Mouse (Mus musculus): ENCODE measurements around the gene Epo. TPM values are rescaled to one million over a fixed set of nuclear protein-coding genes. Genes with fewer than 3 reads are reported as not detected.
A peak's percentile ranks its signal among the peaks of the same experiment; 100 is the strongest.

Epo gene
- polyA plus RNA-seq, 1 experiment from 2014 or later, result not detected

DNA sequence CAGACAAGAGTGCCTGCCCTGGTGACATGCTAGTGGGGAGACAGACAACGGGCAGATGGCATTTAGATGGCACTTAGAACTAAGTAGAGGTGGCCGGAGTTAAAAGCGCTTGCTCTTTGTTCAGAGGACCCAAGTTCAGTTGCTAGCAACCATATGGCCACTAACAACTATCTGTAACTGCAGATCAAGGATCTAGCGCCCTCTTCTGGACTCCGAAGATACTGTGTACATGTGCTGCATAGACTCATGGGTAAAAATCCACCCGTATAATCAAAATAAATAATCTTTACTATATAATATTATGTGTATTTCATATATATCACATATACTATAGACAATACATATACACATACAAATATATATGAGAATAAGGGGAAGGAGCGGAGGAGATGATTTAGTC lies 45.4 kb downstream of the Epo start:
- Histone ChIP-seq H3K4me2 (replicated peaks) (no peak overlapping the region), H3K27me3 (peaks cover 24% of the 10 kb centered on the region), H3K4me3 (no peak overlapping the region), H3K27ac (replicated peaks) (no peak overlapping the region), H3K36me3 (no peaks in the 10 kb centered on the region), H3K4me1 (peaks cover 15% of the 10 kb centered on the region), H3K9ac (replicated peaks) (no peak overlapping the region), H3K9me3 (no peaks in the 10 kb centered on the region)
- ATAC-seq (ENCODE audit: low FRiP score, low read depth), result no peak
- 84% methylated on average over 7 of the region's 7 CpGs for WGBS

DNA sequence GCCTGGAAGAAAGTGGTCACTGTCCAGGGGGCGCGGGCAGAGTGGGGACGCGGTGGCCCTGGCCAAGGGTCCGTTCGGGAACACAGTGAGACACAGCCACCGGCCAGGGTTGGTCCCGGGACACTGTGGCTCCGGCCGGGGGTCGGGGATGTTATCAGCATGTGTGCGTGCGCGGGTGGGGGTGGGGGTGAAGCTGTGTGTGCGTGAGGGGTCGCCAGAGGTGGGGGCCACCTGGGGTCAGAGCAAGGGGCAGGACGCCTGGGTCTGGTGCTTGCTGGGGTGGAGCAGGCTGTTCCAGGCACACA lies 47.2 kb downstream of the Epo start:
- peaks cover 15% of the 10 kb centered on the region for H3K4me1 ChIP-seq
- H3K27me3 ChIP-seq, result peaks cover 24% of the 10 kb centered on the region
- H3K9me3 ChIP-seq, result no peaks in the 10 kb centered on the region
- peak overlapping the region; percentile 54 for H3K9ac ChIP-seq (replicated peaks)
- H3K36me3 ChIP-seq, result no peaks in the 10 kb centered on the region
- no peak for ATAC-seq (ENCODE audit: low FRiP score, low read depth)
- peak overlapping the region; percentile 63 for H3K4me2 ChIP-seq (replicated peaks)
- peak overlapping the region; percentile 36 for H3K4me3 ChIP-seq
- H3K27ac ChIP-seq (replicated peaks), result no peak overlapping the region
- 2% methylated on average over 17 of the region's 17 CpGs for WGBS

- H3K4me1 ChIP-seq, result peaks cover 15% of the 10 kb centered on the region
- no peak for ATAC-seq (ENCODE audit: low FRiP score, low read depth)
- H3K4me3 ChIP-seq, result peak overlapping the region; percentile 36
- no peak overlapping the region for H3K27ac ChIP-seq (replicated peaks)
- peak overlapping the region; percentile 63 for H3K4me2 ChIP-seq (replicated peaks)
- 1% methylated on average over 30 of the region's 30 CpGs for WGBS
- no peaks in the 10 kb centered on the region for H3K9me3 ChIP-seq
- no peaks in the 10 kb centered on the region for H3K36me3 ChIP-seq
- peaks cover 24% of the 10 kb centered on the region for H3K27me3 ChIP-seq
- peak overlapping the region; percentile 54 for H3K9ac ChIP-seq (replicated peaks)
Observed at GRCm38 (mm10) chr5:137485071-137485850, 47.8 kb downstream of the Epo start.

DNA sequence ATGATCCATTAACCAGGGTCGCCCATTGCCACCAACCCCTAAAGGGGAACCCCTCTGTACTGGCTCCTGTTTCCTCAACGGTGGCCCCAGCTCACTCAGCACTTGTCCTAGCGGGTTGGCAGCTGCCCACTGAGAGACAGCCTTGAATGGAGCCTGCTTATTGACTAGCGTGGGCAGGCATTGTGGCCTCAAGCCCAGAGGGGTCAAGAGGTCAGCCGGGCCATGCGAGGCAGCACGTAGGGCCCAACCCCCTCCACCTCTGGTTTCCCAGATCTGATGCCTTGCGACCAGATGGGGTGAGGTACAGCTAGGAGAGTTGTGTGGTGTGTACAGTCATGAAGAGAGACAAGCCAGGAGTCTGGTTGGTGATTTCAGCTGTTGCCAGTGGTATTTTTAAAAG lies 51.1 kb downstream of the Epo start:
- 13% methylated on average over 8 of the region's 8 CpGs for WGBS
- Histone ChIP-seq H3K27me3 (peaks cover 22% of the 10 kb centered on the region), H3K27ac (replicated peaks) (no peak overlapping the region), H3K4me1 (peaks cover 15% of the 10 kb centered on the region), H3K4me3 (no peak overlapping the region), H3K9me3 (no peaks in the 10 kb centered on the region), H3K36me3 (no peaks in the 10 kb centered on the region), H3K9ac (replicated peaks) (no peak overlapping the region), H3K4me2 (replicated peaks) (no peak overlapping the region)
- no peak for ATAC-seq (ENCODE audit: low FRiP score, low read depth)

- Histone ChIP-seq H3K4me3 (no peak overlapping the region), H3K9ac (replicated peaks) (no peak overlapping the region), H3K27ac (replicated peaks) (no peak overlapping the region)
Observed at GRCm38 (mm10) chr5:137481138-137481537, 51.9 kb downstream of the Epo start.

GRCm38 (mm10) chr5:137476964-137477363 lies 56.1 kb downstream of the Epo start, which contains the start of gene Zan:
Gene Zan (minus strand): TSS chr5:137477064.
- H3K9ac ChIP-seq (replicated peaks), result no peak within 1 kb of the TSS
- no peak within 1 kb of the TSS for H3K4me2 ChIP-seq (replicated peaks)
- H3K27ac ChIP-seq (replicated peaks), result no peak within 1 kb of the TSS
- H3K36me3 ChIP-seq, result no peaks in the 10 kb centered on the region
- no peaks in the 10 kb centered on the region for H3K9me3 ChIP-seq
- no peak within 1 kb of the TSS for H3K4me3 ChIP-seq
- no peaks in the 10 kb centered on the region for H3K4me1 ChIP-seq
- ATAC-seq (ENCODE audit: low FRiP score, low read depth), result no peak
- H3K27me3 ChIP-seq, result no peaks in the 10 kb centered on the region
- 85% methylated on average over 5 of the region's 5 CpGs for WGBS

More at GRCm38 (mm10) chr5:137481138-137481537, 51.9 kb downstream of the Epo start:
- Histone ChIP-seq H3K36me3 (no peaks in the 10 kb centered on the region), H3K4me2 (replicated peaks) (no peak overlapping the region), H3K9me3 (no peaks in the 10 kb centered on the region), H3K4me1 (peaks cover 13% of the 10 kb centered on the region), H3K27me3 (peaks cover 15% of the 10 kb centered on the region)
- ATAC-seq (ENCODE audit: low FRiP score, low read depth), result no peak

DNA sequence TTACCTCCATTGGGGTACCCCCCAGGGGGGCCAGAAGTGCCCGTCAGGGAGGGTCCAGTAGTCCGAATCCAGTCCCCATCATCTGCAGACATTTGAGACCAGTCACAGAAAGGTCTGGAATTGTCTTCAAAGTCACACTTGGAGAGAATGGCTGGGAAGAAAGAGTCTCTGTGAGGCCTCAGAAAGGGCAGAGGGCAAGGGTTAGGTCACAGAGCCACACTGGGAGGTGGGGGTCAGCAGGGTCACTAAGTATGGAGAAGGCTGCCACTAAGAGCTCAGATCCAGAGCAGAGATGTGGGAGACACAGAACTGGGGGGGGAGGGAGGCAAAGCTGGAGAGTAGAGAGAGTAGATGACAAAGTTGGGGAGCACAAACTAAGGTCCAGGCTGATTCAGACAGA lies 58.7 kb downstream of the Epo start:
- Histone ChIP-seq H3K4me3 (no peak overlapping the region), H3K36me3 (no peaks in the 10 kb centered on the region), H3K9ac (replicated peaks) (no peak overlapping the region), H3K4me2 (replicated peaks) (no peak overlapping the region), H3K9me3 (no peaks in the 10 kb centered on the region), H3K27ac (replicated peaks) (no peak overlapping the region), H3K4me1 (no peaks in the 10 kb centered on the region), H3K27me3 (no peaks in the 10 kb centered on the region)
- 19% methylated on average over 2 of the region's 2 CpGs for WGBS
- ATAC-seq (ENCODE audit: low FRiP score, low read depth), result no peak

DNA sequence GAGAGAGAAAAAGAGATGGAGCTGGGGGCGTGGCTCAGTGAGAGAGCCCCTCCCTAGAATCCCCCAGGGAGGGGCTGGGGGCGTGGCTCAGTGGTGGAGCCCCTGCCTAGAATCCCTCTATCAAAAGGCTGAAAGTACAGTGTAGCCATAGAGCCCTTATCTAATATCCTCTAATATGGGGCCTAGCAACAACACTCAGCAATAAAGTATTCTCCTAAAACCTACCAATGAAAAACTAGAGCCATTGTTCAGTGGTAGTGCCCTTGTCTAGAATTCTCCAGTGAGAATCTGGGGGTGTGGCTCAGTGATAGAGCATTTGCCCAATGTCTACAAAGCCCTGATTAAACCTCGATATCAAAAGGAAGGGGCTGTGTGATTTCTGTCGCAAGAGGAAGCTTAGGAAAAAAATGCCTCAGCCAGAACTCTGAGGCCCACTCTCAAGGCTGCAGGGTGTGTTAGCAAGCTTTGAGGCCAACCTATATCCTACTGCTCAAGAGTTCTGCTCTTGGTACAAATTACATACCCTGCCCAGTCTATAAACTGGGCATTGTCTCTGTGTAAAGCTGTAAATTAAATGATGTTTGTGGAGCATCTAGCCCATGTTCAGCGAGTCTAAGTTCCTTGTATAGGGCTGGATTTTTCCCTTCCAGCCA lies 60.7 kb downstream of the Epo start:
- Histone ChIP-seq H3K9me3 (no peaks in the 10 kb centered on the region), H3K36me3 (no peaks in the 10 kb centered on the region), H3K9ac (replicated peaks) (no peak overlapping the region), H3K27me3 (no peaks in the 10 kb centered on the region), H3K4me3 (no peak overlapping the region), H3K4me2 (replicated peaks) (no peak overlapping the region), H3K27ac (replicated peaks) (no peak overlapping the region), H3K4me1 (no peaks in the 10 kb centered on the region)
- ATAC-seq (ENCODE audit: low FRiP score, low read depth), result no peak
- 74% methylated on average over 5 of the region's 5 CpGs for WGBS

DNA sequence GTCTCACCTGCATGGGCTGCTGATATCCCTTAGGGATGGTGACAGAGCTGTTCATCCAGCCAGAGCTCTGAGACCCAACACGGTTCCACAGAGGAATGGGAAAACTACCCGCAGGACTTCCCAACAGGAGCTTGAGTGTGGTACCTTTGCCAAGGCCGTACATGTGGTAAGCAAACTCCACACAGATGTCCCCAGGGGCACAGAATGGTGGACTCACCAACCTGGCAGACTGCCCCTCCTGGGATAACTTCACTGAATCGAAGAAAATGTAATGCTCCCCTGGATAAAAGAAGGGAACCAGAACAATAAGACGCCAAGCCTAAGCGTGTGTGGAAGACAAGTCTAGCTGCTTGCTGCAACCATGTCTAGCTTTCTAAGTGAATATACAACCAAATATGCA lies 66.1 kb downstream of the Epo start:
- 91% methylated on average over 6 of the region's 6 CpGs for WGBS
- no peak overlapping the region for H3K27ac ChIP-seq (replicated peaks)
- H3K36me3 ChIP-seq, result no peaks in the 10 kb centered on the region
- no peak overlapping the region for H3K4me2 ChIP-seq (replicated peaks)
- H3K9ac ChIP-seq (replicated peaks), result no peak overlapping the region
- no peak overlapping the region for H3K4me3 ChIP-seq
- H3K4me1 ChIP-seq, result no peaks in the 10 kb centered on the region
- H3K9me3 ChIP-seq, result no peaks in the 10 kb centered on the region
- no peak for ATAC-seq (ENCODE audit: low FRiP score, low read depth)
- no peaks in the 10 kb centered on the region for H3K27me3 ChIP-seq

- H3K4me1 ChIP-seq, result no peaks in the 10 kb centered on the region
- no peaks in the 10 kb centered on the region for H3K27me3 ChIP-seq
- no peaks in the 10 kb centered on the region for H3K9me3 ChIP-seq
- H3K9ac ChIP-seq (replicated peaks), result no peak overlapping the region
- H3K4me3 ChIP-seq, result no peak overlapping the region
- no peak for ATAC-seq (ENCODE audit: low FRiP score, low read depth)
- H3K4me2 ChIP-seq (replicated peaks), result no peak overlapping the region
- H3K27ac ChIP-seq (replicated peaks), result no peak overlapping the region
- WGBS, result 57% methylated on average over 3 of the region's 3 CpGs
- no peaks in the 10 kb centered on the region for H3K36me3 ChIP-seq
Observed at GRCm38 (mm10) chr5:137465049-137465448, 68.0 kb downstream of the Epo start.

- no peak overlapping the region for H3K4me2 ChIP-seq (replicated peaks)
- no peak overlapping the region for H3K4me3 ChIP-seq
- H3K27me3 ChIP-seq, result no peaks in the 10 kb centered on the region
- no peaks in the 10 kb centered on the region for H3K9me3 ChIP-seq
- no peaks in the 10 kb centered on the region for H3K36me3 ChIP-seq
- 74% methylated on average over 7 of the region's 7 CpGs for WGBS
- H3K9ac ChIP-seq (replicated peaks), result no peak overlapping the region
- no peak overlapping the region for H3K27ac ChIP-seq (replicated peaks)
- no peak for ATAC-seq (ENCODE audit: low FRiP score, low read depth)
- H3K4me1 ChIP-seq, result no peaks in the 10 kb centered on the region
Observed at GRCm38 (mm10) chr5:137455866-137456591, 77.0 kb downstream of the Epo start.

- H3K9ac ChIP-seq (replicated peaks), result no peak overlapping the region
- H3K4me1 ChIP-seq, result no peaks in the 10 kb centered on the region
- H3K27me3 ChIP-seq, result no peaks in the 10 kb centered on the region
- H3K9me3 ChIP-seq, result no peaks in the 10 kb centered on the region
- no peaks in the 10 kb centered on the region for H3K36me3 ChIP-seq
- WGBS, result 85% methylated on average over 6 of the region's 6 CpGs
- ATAC-seq (ENCODE audit: low FRiP score, low read depth), result no peak
- H3K4me2 ChIP-seq (replicated peaks), result no peak overlapping the region
- no peak overlapping the region for H3K27ac ChIP-seq (replicated peaks)
- H3K4me3 ChIP-seq, result no peak overlapping the region
Observed at GRCm38 (mm10) chr5:137455206-137455605, 77.8 kb downstream of the Epo start.

All from midbrain, embryonic 12.5 days (tissue).